Mouse (Mus musculus): Measurements from ENCODE around the gene Polr2b.

DNA sequence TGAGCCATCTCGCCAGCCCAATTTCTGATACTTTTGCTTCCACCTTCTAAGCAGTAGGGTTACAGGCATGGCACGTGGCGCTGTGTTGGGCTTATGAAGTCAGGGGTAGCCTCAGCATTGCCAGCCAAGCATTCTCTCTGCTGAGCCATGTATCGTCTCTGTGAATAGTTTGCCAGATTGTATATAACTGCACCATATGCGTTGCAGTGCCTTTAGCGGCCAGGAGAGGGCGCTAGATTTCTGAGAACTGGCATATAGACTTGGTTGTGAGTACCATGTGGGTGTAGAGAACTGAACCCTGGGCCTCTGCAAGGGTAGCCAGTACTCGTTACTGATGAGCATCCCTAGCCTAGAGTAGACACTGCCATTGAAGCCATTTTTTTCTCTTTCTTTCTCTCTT lies 40.5 kb upstream of the Polr2b start:
- TF ChIP-seq CTCF (IDR thresholded peaks at IDR 0.05), result peak; percentile 53
- TF ChIP-seq EP300 (IDR thresholded peaks at IDR 0.05), result no peak

Measured in lung, postnatal 0 days (tissue).